Mouse (Mus musculus): ENCODE results near the gene Pced1b. TPM values are rescaled to one million over a fixed set of nuclear protein-coding genes. Genes with fewer than 3 reads are reported as not detected.

Gene Pced1b
- polyA plus RNA-seq, 1 experiment from 2014 or later = 2.6 TPM

DNA sequence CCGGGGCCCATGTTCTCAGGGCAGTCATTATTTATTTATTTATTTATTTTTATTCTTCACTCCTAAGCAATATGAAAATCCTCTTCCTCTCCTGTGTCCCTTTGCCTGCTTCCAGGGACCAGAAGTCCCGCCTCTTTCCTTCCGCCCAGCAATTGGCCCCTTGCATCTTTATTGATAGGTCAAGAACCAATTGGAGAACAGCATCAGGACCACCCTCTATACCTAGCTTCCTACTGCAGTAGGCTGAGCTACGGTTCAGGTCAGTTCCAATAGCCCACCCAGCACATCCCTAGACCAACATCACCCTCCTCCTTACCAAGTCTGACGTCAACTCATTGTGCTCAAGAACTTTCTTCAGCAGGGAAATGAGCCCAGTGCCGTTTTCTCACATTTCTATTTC, 99.0 kb downstream of the Pced1b start:
- Histone ChIP-seq H3K4me2 (ENCODE audit: low read length) (no peak overlapping the region), H3K4me3 (ENCODE audit: control insufficient read depth in 1 of 2, insufficient read depth in 1 of 2, low read depth in 1 of 2, low read length in 2 of 2) (no peak overlapping the region), H3K9ac (ENCODE audit: low read length) (no peak overlapping the region), H3K27ac (replicated peaks in 1 of 2; ENCODE audit: control insufficient read depth in 1 of 2, insufficient read depth in 1 of 2, low read depth in 2 of 2, low read length in 2 of 2) (no peak overlapping the region), H3K9me3 (ENCODE audit: control insufficient read depth, low read length) (no peaks in the 10 kb centered on the region), H3K4me1 (ENCODE audit: control insufficient read depth in 2 of 2, insufficient read depth in 2 of 2, low read length in 2 of 2) (peaks cover 11 to 15% of the 10 kb centered on the region in 2 experiments), H3K36me3 (ENCODE audit: control insufficient read depth, insufficient read depth, low read length) (no peaks in the 10 kb centered on the region), H3K27me3 (ENCODE audit: control insufficient read depth, insufficient read depth, low read length) (no peaks in the 10 kb centered on the region; the same call in 1 of the 2 replicates)
- no peak for ATAC-seq (ENCODE audit: insufficient number of reproducible peaks, insufficient read depth, low FRiP score, low read depth)
- WGBS = 76% methylated on average over 6 of the region's 6 CpGs

DNA sequence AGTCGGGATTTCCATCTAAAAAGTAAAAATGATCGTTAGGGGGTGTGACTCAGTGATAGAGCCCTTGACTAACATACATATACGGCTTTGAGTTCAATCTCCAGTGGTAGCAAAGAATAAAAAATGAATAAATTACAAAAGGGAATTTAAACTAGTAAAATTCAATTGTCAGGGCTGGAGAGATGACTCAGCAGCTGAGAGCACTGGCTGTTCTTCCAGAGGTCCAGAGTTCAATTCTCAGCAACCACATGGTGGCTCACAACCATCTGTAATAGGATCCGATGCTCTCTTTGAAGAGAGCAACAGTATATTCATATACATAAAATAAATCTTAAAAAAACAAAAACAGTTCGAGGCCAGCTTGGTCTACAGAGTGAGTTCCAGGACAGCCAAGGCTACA, 99.5 kb downstream of the Pced1b start:
- Histone ChIP-seq H3K27ac (replicated peaks in 1 of 2; ENCODE audit: control insufficient read depth in 1 of 2, insufficient read depth in 1 of 2, low read depth in 2 of 2, low read length in 2 of 2) (no peak overlapping the region), H3K9ac (ENCODE audit: low read length) (no peak overlapping the region), H3K4me1 (ENCODE audit: control insufficient read depth in 2 of 2, insufficient read depth in 2 of 2, low read length in 2 of 2) (peaks cover 13 to 16% of the 10 kb centered on the region in 2 experiments), H3K36me3 (ENCODE audit: control insufficient read depth, insufficient read depth, low read length) (no peaks in the 10 kb centered on the region), H3K4me3 (ENCODE audit: control insufficient read depth in 1 of 2, insufficient read depth in 1 of 2, low read depth in 1 of 2, low read length in 2 of 2) (no peak overlapping the region), H3K27me3 (ENCODE audit: control insufficient read depth, insufficient read depth, low read length) (no peaks in the 10 kb centered on the region; the same call in 1 of the 2 replicates), H3K4me2 (ENCODE audit: low read length) (no peak overlapping the region), H3K9me3 (ENCODE audit: control insufficient read depth, low read length) (no peaks in the 10 kb centered on the region)
- no peak for ATAC-seq (ENCODE audit: insufficient number of reproducible peaks, insufficient read depth, low FRiP score, low read depth)
- WGBS = 88% methylated on average over 5 of the region's 5 CpGs

- no peak overlapping the region for H3K4me3 ChIP-seq (ENCODE audit: control insufficient read depth in 1 of 2, insufficient read depth in 1 of 2, low read depth in 1 of 2, low read length in 2 of 2)
- ATAC-seq (ENCODE audit: insufficient number of reproducible peaks, insufficient read depth, low FRiP score, low read depth) = no peak
- WGBS = 79% methylated on average over 4 of the region's 4 CpGs
- no peak overlapping the region for H3K4me2 ChIP-seq (ENCODE audit: low read length)
- no peaks in the 10 kb centered on the region for H3K9me3 ChIP-seq (ENCODE audit: control insufficient read depth, low read length)
- H3K27me3 ChIP-seq (ENCODE audit: control insufficient read depth, insufficient read depth, low read length) = no peaks in the 10 kb centered on the region; the same call in 1 of the 2 replicates
- H3K9ac ChIP-seq (ENCODE audit: low read length) = no peak overlapping the region
- H3K36me3 ChIP-seq (ENCODE audit: control insufficient read depth, insufficient read depth, low read length) = no peaks in the 10 kb centered on the region
- H3K4me1 ChIP-seq (ENCODE audit: control insufficient read depth in 2 of 2, insufficient read depth in 2 of 2, low read length in 2 of 2) = peaks cover 13 to 16% of the 10 kb centered on the region in 2 experiments
- no peak overlapping the region for H3K27ac ChIP-seq (replicated peaks in 1 of 2; ENCODE audit: control insufficient read depth in 1 of 2, insufficient read depth in 1 of 2, low read depth in 2 of 2, low read length in 2 of 2)
Observed at GRCm38 (mm10) chr15:97346897-97347296, 100.0 kb downstream of the Pced1b start.

DNA sequence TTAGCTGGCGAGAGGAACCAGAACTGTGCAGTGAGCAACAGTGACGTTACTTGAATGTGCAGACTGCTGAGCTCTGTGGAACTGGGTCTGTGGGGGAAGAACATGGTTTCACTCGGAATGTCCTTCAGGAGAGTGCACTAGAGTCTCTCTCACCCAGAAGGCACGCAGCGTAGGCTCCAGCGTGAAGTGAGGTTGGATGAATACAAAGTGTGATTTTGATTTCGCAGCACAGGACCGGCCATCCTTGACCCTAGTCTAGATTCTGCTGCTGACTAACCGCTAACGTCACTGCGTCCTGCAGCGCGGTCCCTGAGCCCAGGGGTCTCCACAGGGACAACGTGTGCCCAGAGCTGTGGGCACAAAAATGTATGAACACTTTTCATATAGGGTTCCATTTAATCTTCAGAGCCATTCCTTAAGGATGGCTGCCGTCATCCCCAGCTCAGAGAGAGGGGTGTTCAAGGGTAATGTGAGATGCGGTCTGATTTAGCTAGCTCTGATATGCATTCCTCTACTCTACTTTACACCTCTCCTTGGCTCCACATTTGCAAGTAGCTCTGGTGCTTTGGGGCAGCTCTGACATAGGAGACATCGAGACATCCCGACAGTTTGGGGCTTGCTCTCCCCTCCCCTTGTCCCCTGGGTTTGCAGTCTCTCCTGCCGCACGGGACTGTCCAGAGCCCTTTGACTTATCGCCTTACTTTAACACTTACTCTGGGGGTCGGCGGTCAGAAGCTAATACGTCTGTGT, 101.8 kb downstream of the Pced1b start:
- H3K27me3 ChIP-seq (ENCODE audit: control insufficient read depth, insufficient read depth, low read length) = no peaks in the 10 kb centered on the region; the same call in 1 of the 2 replicates
- 52% methylated on average over 24 of the region's 24 CpGs for WGBS
- no peak for ATAC-seq (ENCODE audit: insufficient number of reproducible peaks, insufficient read depth, low FRiP score, low read depth)
- H3K36me3 ChIP-seq (ENCODE audit: control insufficient read depth, insufficient read depth, low read length) = no peaks in the 10 kb centered on the region
- no peak overlapping the region for H3K27ac ChIP-seq (replicated peaks in 1 of 2; ENCODE audit: control insufficient read depth in 1 of 2, insufficient read depth in 1 of 2, low read depth in 2 of 2, low read length in 2 of 2)
- H3K9me3 ChIP-seq (ENCODE audit: control insufficient read depth, low read length) = no peaks in the 10 kb centered on the region
- no peak overlapping the region for H3K9ac ChIP-seq (ENCODE audit: low read length)
- H3K4me3 ChIP-seq (ENCODE audit: control insufficient read depth in 1 of 2, insufficient read depth in 1 of 2, low read depth in 1 of 2, low read length in 2 of 2) = no peak overlapping the region
- H3K4me1 ChIP-seq (ENCODE audit: control insufficient read depth in 2 of 2, insufficient read depth in 2 of 2, low read length in 2 of 2) = peaks cover 13 to 16% of the 10 kb centered on the region in 2 experiments
- peak overlapping the region; percentile 22; the same call in 1 of the 2 replicates for H3K4me2 ChIP-seq (ENCODE audit: low read length)

DNA sequence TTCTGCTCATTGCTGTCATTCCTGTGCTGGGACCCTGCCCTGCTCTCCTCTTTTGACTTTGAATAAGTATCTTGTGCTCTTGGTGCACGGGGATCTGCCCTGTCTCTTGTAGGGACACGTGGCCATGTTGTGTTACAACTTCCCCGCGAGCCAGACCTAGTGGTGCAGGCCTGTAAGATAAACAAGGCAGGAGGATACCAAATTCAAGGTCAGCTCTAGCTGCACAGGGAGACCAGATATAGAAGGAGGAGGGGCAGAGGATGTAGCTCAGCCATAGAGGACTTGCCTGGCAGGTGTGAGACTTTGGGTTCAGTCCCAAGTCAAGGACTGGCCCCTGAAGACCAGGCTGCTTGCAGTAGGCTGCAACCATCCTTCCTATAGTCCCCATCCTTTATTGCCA, 103.6 kb downstream of the Pced1b start:
- Histone ChIP-seq H3K4me2 (ENCODE audit: low read length) (no peak overlapping the region), H3K9me3 (ENCODE audit: control insufficient read depth, low read length) (no peaks in the 10 kb centered on the region), H3K27me3 (ENCODE audit: control insufficient read depth, insufficient read depth, low read length) (no peaks in the 10 kb centered on the region; the same call in 1 of the 2 replicates), H3K4me1 (ENCODE audit: control insufficient read depth in 2 of 2, insufficient read depth in 2 of 2, low read length in 2 of 2) (peaks cover 13 to 16% of the 10 kb centered on the region in 2 experiments), H3K27ac (replicated peaks in 1 of 2; ENCODE audit: control insufficient read depth in 1 of 2, insufficient read depth in 1 of 2, low read depth in 2 of 2, low read length in 2 of 2) (no peak overlapping the region), H3K36me3 (ENCODE audit: control insufficient read depth, insufficient read depth, low read length) (no peaks in the 10 kb centered on the region), H3K4me3 (ENCODE audit: control insufficient read depth in 1 of 2, insufficient read depth in 1 of 2, low read depth in 1 of 2, low read length in 2 of 2) (no peak overlapping the region), H3K9ac (ENCODE audit: low read length) (no peak overlapping the region)
- 38% methylated on average over 4 of the region's 4 CpGs for WGBS
- no peak for ATAC-seq (ENCODE audit: insufficient number of reproducible peaks, insufficient read depth, low FRiP score, low read depth)

DNA sequence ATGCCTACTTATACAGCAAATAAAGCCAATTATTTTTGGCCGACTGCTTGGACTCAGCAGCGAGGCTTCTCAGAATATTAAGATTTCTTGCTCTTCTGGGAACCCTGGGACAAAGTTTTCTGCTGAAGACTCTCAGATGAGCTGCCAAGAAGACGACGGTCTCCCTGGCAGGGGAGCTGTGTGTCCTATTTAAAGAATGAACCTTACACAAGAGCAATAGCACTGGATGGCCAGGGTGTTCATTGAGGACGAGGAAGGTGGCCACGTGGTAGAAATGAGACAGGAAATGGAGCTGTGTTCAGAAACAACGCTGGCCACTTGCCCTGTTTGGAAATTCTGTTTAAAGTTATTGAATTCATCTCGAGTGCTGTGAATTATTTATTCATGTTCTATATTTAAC, 104.1 kb downstream of the Pced1b start:
- Histone ChIP-seq H3K4me2 (ENCODE audit: low read length) (no peak overlapping the region), H3K27ac (replicated peaks in 1 of 2; ENCODE audit: control insufficient read depth in 1 of 2, insufficient read depth in 1 of 2, low read depth in 2 of 2, low read length in 2 of 2) (no peak overlapping the region), H3K27me3 (ENCODE audit: control insufficient read depth, insufficient read depth, low read length) (no peaks in the 10 kb centered on the region; the same call in 1 of the 2 replicates), H3K9ac (ENCODE audit: low read length) (no peak overlapping the region), H3K9me3 (ENCODE audit: control insufficient read depth, low read length) (no peaks in the 10 kb centered on the region), H3K4me1 (ENCODE audit: control insufficient read depth in 2 of 2, insufficient read depth in 2 of 2, low read length in 2 of 2) (peaks cover 13 to 16% of the 10 kb centered on the region in 2 experiments), H3K4me3 (ENCODE audit: control insufficient read depth in 1 of 2, insufficient read depth in 1 of 2, low read depth in 1 of 2, low read length in 2 of 2) (no peak overlapping the region), H3K36me3 (ENCODE audit: control insufficient read depth, insufficient read depth, low read length) (no peaks in the 10 kb centered on the region)
- no peak for ATAC-seq (ENCODE audit: insufficient number of reproducible peaks, insufficient read depth, low FRiP score, low read depth)
- 55% methylated on average over 8 of the region's 8 CpGs for WGBS

DNA sequence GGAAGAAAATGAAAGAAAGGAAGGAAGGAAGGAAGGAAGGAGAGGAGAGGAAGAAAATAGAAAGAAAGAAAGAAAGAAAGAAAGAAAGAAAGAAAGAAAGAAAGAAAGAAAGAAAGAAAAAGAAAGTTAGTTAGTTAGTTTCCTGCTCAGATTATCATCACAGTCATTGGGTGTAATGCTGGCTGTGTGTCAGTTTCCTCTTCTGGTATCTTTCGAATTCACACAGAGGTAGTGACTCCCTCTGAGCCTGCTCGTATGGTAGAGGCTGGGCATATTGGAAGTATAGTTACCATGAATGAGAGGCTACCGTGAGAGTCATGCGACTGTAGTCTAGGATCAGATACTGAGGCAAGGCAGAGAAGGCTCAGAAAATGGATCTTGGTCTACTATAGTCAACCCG, 104.8 kb downstream of the Pced1b start:
- Histone ChIP-seq H3K4me3 (ENCODE audit: control insufficient read depth in 1 of 2, insufficient read depth in 1 of 2, low read depth in 1 of 2, low read length in 2 of 2) (no peak overlapping the region), H3K4me1 (ENCODE audit: control insufficient read depth in 2 of 2, insufficient read depth in 2 of 2, low read length in 2 of 2) (peaks cover 13 to 16% of the 10 kb centered on the region in 2 experiments), H3K27ac (replicated peaks in 1 of 2; ENCODE audit: control insufficient read depth in 1 of 2, insufficient read depth in 1 of 2, low read depth in 2 of 2, low read length in 2 of 2) (no peak overlapping the region), H3K36me3 (ENCODE audit: control insufficient read depth, insufficient read depth, low read length) (no peaks in the 10 kb centered on the region), H3K9me3 (ENCODE audit: control insufficient read depth, low read length) (no peaks in the 10 kb centered on the region), H3K9ac (ENCODE audit: low read length) (no peak overlapping the region), H3K27me3 (ENCODE audit: control insufficient read depth, insufficient read depth, low read length) (no peaks in the 10 kb centered on the region; the same call in 1 of the 2 replicates), H3K4me2 (ENCODE audit: low read length) (no peak overlapping the region)
- 81% methylated on average over 5 of the region's 5 CpGs for WGBS
- ATAC-seq (ENCODE audit: insufficient number of reproducible peaks, insufficient read depth, low FRiP score, low read depth) = no peak

All from heart, embryonic 14.5 days (tissue).